Mouse (Mus musculus) CD8-positive naive resting alpha-beta T cell, adult 2 months (primary cell): ENCODE data around the gene Wipf2.

Experiments
- DNase-seq, 2 experiments: peaks; one replicate each; pipeline ENCODE4 v3.0.0; 2022; ENCODE audit warnings: low read depth in 2 of 2, low spot score in 2 of 2

The Wipf2 gene

GRCm38 (mm10) chr11:98942923-98943641, 79.6 kb downstream of the Wipf2 start:
- DNase-seq = peak; percentile 59 to 65

- DNase-seq = no peak
Measured at GRCm38 (mm10) chr11:98943741-98944461, 80.5 kb downstream of the Wipf2 start.

GRCm38 (mm10) chr11:98944897-98945604, 81.6 kb downstream of the Wipf2 start:
- DNase-seq = peak; percentile 68 to 76

GRCm38 (mm10) chr11:98945605-98945977, 82.2 kb downstream of the Wipf2 start:
- DNase-seq = no peak

- DNase-seq = no peak
Measured at GRCm38 (mm10) chr11:98947969-98948569, 84.6 kb downstream of the Wipf2 start.

- no peak for DNase-seq
Measured at GRCm38 (mm10) chr11:98949242-98949957, 86.0 kb downstream of the Wipf2 start.

GRCm38 (mm10) chr11:98949958-98950460, 86.6 kb downstream of the Wipf2 start:
- no peak for DNase-seq

- no peak for DNase-seq
Measured at GRCm38 (mm10) chr11:98950484-98950883, 87.0 kb downstream of the Wipf2 start.

- no peak for DNase-seq
Measured at GRCm38 (mm10) chr11:98951026-98951906, 87.8 kb downstream of the Wipf2 start.

GRCm38 (mm10) chr11:98952111-98952510, 88.7 kb downstream of the Wipf2 start:
- no peak for DNase-seq

- DNase-seq = no peak
Measured at GRCm38 (mm10) chr11:98952736-98953135, 89.3 kb downstream of the Wipf2 start.

GRCm38 (mm10) chr11:98953361-98953760, 89.9 kb downstream of the Wipf2 start:
- DNase-seq = no peak

GRCm38 (mm10) chr11:98953835-98954320, 90.4 kb downstream of the Wipf2 start:
- DNase-seq = no peak

GRCm38 (mm10) chr11:98954373-98954772, 90.9 kb downstream of the Wipf2 start:
- peak in 1 of 2 experiments; percentile 50 for DNase-seq
